Mouse (Mus musculus) stomach, postnatal 0 days (tissue): ENCODE results near the gene Smok2a. TPM values are rescaled to one million over a fixed set of nuclear protein-coding genes. Genes with fewer than 3 reads are reported as not detected.
"Not testable (repeated sequence)": the region's sequence is repeated elsewhere in the genome, so short reads cannot be mapped to it uniquely, and the experiment has no call there.

ENCODE experiments used
- ATAC-seq: fragments of 200-750 bp; cut with Nextera tagmentation; 2 replicates; pipeline ENCODE4 v1.8.0; 2017; ENCODE audit not compliant: low FRiP score, low TSS enrichment
- DNase-seq: peaks from one replicate; pipeline ENCODE4 v3.0.0-alpha.2; 2016; ENCODE audit warnings: low spot score
- H3K27ac ChIP-seq: fragments of 300-500 bp; sonication (generic); replicated peaks from 2 replicates; pipeline ENCODE4 v1.5.1; 2014; ENCODE audit warnings: mild to moderate bottlenecking, control low read depth
- H3K27me3 ChIP-seq: fragments of 300-500 bp; sonication (generic); 2 replicates; pipeline ENCODE4 v1.6.1; 2014; ENCODE audit warnings: low read length; ENCODE audit not compliant: control insufficient read depth, insufficient read depth
- H3K36me3 ChIP-seq: fragments of 300-500 bp; sonication (generic); 2 replicates; pipeline ENCODE4 v1.6.1; 2014; ENCODE audit warnings: low read length, mixed read lengths; ENCODE audit not compliant: control insufficient read depth, insufficient read depth
- H3K4me1 ChIP-seq: fragments of 300-500 bp; sonication (generic); replicated peaks from 2 replicates; pipeline ENCODE4 v1.6.1; 2014; ENCODE audit warnings: antibody characterized with exemption; ENCODE audit not compliant: control insufficient read depth, insufficient read depth
- H3K4me2 ChIP-seq: fragments of 300-500 bp; sonication (generic); replicated peaks from 2 replicates; pipeline ENCODE4 v1.6.1; 2014; ENCODE audit warnings: low read depth, mild to moderate bottlenecking, control low read depth, moderate library complexity
- H3K4me3 ChIP-seq: fragments of 300-500 bp; sonication (generic); 2 replicates; pipeline ENCODE4 v1.5.1; 2014; ENCODE audit warnings: low read depth, low read length, control low read depth
- H3K9ac ChIP-seq: fragments of 300-500 bp; sonication (generic); 2 replicates; pipeline ENCODE4 v1.6.1; 2014; ENCODE audit warnings: mild to moderate bottlenecking, low read length, control low read depth, mixed read lengths
- H3K9me3 ChIP-seq: fragments of 300-500 bp; sonication (generic); 2 replicates; pipeline ENCODE4 v1.6.1; 2016; ENCODE audit warnings: low read length; ENCODE audit not compliant: control insufficient read depth
- WGBS: fragments of 180-500 bp; shearing (Covaris S2); extraction: QIAGEN DNeasy Blood & Tissue Kit; methylation state at CpG from one replicate; pipeline ENCODE4 v1.1.7; 2014; 5-methylcytosine and 5-hydroxymethylcytosine counted together
- polyA plus RNA-seq: library from polyadenylated mRNA; unstranded; fragments of >200 nt; fragmentation: Nextera tagmentation; extraction: Ambion mirVana; gene quantifications from 2 replicates; pipeline ENCODE4 v1.2.1, GENCODE M21; 2015

Gene Smok2a
- polyA plus RNA-seq, 1 experiment from 2014 or later: not detected

DNA sequence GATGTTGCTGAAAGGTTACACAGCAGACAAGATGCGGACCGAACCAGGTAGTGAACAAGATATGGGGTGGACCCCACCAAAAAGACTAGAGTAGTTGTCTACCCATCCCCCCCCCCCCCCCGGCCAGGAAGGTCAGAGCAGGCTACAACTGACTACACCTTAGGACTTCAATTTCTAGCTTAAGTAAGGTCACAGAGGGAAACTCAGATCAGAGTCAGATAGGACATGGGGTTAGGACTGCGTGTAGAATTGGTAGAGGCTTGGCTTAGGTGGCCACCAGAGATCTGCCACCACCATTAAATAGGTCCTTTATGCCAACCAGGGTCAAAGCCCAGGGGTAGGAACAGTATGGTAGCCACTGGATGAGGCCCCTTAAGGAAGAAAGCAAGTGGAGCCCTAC, 18.5 kb downstream of the Smok2a start:
- WGBS: 91% methylated on average over 4 of the region's 4 CpGs
- H3K27me3 ChIP-seq, H3K9me3 ChIP-seq, H3K4me1 ChIP-seq, H3K27ac ChIP-seq, DNase-seq, H3K36me3 ChIP-seq, H3K4me3 ChIP-seq, H3K9ac ChIP-seq, H3K4me2 ChIP-seq: not testable (repeated sequence)
- ATAC-seq: 0 out of 2 replicates have a peak, but pooled peaks have one; percentile 19

DNA sequence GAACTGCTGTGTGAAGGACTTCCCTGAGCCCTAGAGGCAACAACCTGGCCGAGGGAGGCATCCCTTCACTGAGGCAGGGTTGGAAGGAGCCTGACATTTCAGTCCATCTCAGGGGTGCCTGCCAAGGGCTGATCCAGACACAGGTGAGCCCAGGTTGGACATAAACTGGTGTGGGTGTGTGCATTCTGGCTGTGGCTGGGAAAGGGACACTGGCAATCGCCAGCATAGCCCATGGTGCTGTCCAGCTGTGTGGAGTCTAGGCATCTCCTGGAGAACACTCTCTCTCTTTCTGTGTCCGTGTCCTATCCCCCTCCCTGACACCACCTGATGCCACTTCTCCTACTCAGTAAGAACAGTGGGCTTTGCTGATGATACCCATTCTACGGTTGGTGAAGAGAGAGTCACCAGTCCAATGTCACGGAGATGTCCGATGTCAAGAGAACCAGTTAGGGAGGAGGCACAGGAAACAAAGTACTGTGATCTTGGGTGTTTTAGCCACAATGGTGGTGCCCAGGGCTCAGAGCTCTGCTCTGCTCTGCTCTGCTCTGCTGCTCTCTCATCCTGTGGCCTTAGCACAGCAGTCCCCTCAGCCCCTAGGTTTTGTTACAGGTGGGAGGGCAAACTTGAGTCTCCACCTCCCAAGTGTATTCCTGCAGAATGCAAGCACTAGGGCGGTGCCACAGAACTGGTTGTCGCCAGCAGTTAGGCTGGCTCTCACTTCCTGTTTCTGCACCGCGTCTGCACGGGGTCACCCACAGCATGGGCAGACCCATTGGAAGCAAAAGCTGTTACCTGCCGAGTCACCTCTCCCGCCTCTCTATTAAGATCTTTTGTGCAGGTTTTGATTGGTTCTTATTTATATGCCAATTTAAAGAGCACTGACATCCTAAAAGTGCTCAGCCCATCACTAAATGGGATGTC, 20.1 kb downstream of the Smok2a start:
- not testable (repeated sequence) for H3K27ac ChIP-seq, H3K36me3 ChIP-seq, H3K9ac ChIP-seq, DNase-seq, H3K4me1 ChIP-seq, H3K27me3 ChIP-seq, H3K4me3 ChIP-seq, H3K9me3 ChIP-seq, H3K4me2 ChIP-seq
- 89% methylated on average over 7 of the region's 13 CpGs for WGBS
- ATAC-seq: peak; percentile 34

DNA sequence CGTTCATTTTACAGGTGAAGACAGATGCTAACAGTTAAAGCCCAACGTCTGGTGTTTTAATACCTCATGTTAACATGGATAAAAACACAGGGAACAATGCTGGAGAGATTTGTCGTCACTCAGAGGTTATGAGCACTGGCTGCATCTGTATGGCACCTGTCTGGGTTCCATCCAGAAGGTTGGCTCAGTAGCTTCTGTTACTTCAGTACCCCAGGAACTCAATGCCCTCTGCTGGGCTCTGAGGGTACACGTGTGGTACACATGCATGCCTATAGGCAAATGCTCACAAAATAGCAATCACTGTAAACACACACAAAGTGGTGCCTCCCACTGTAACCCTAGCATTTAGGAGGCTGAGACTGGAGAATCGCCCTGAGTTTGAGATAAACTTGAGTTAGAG, 33.8 kb downstream of the Smok2a start:
- not testable (repeated sequence) for H3K9ac ChIP-seq, H3K4me2 ChIP-seq, H3K4me1 ChIP-seq, H3K9me3 ChIP-seq, H3K4me3 ChIP-seq, H3K36me3 ChIP-seq, H3K27ac ChIP-seq, H3K27me3 ChIP-seq, DNase-seq, ATAC-seq
- 63% methylated on average over 1 of the region's 5 CpGs for WGBS

Other genes with a start within 250 kb of the Smok2a start
- gene Wtap, start 227.0 kb upstream of the Smok2a start, polyA plus RNA-seq: 75.2 and 75.4 TPM in 2 replicates
- 176 and 186 TPM in 2 replicates for gene Sod2, start 214.3 kb upstream of the Smok2a start, polyA plus RNA-seq
- 0.12 TPM in 1 of 2 replicates, not detected in the other for gene Gpr31b, start 168.9 kb upstream of the Smok2a start, polyA plus RNA-seq
- 0.17 and 0.19 TPM in 2 replicates for gene Tcp10b, start 160.1 kb upstream of the Smok2a start, polyA plus RNA-seq
- gene Unc93a, start 89.4 kb upstream of the Smok2a start, polyA plus RNA-seq: 0.05 TPM in 2 replicates
- 0.07 TPM in 1 of 2 replicates, not detected in the other for gene Smok2b, start 9.1 kb downstream of the Smok2a start, polyA plus RNA-seq
- gene Tcp10c, start 133.4 kb downstream of the Smok2a start, polyA plus RNA-seq: not detected in 2 replicates